Mouse (Mus musculus) kidney, embryonic 15.5 days (tissue): ENCODE measurements around the gene Rpl3. TPM values are rescaled to one million over a fixed set of nuclear protein-coding genes. Genes with fewer than 3 reads are reported as not detected.
"Not testable (repeated sequence)": the region's sequence is repeated elsewhere in the genome, so short reads cannot be mapped to it uniquely, and the experiment has no call there.

ENCODE experiments used
- ATAC-seq: fragments of 200-750 bp; cut with Nextera tagmentation; replicated peaks from 2 replicates; pipeline ENCODE4 v1.8.0; 2017; ENCODE audit warnings: moderate TSS enrichment; ENCODE audit not compliant: low FRiP score
- H3K27ac ChIP-seq: fragments of 300-500 bp; sonication (generic); 2 replicates; pipeline ENCODE4 v1.5.1; 2015; ENCODE audit warnings: mild to moderate bottlenecking, inconsistent platforms
- H3K27me3 ChIP-seq: fragments of 300-500 bp; sonication (generic); 2 replicates; pipeline ENCODE4 v1.6.1; 2015; ENCODE audit warnings: inconsistent platforms
- H3K36me3 ChIP-seq: fragments of 300-500 bp; sonication (generic); 2 replicates; pipeline ENCODE4 v1.6.1; 2015; ENCODE audit warnings: inconsistent platforms
- H3K4me1 ChIP-seq: fragments of 300-500 bp; sonication (generic); 2 replicates; pipeline ENCODE4 v1.6.1; 2015; ENCODE audit warnings: inconsistent platforms
- H3K4me2 ChIP-seq: fragments of 300-500 bp; sonication (generic); 2 replicates; pipeline ENCODE4 v1.6.1; 2015; ENCODE audit warnings: moderate library complexity, mild to moderate bottlenecking, inconsistent platforms
- H3K4me3 ChIP-seq: fragments of 300-500 bp; sonication (generic); replicated peaks from 2 replicates; pipeline ENCODE4 v1.5.1; 2015; ENCODE audit warnings: mild to moderate bottlenecking, inconsistent platforms
- H3K9ac ChIP-seq: fragments of 300-500 bp; sonication (generic); 2 replicates; pipeline ENCODE4 v1.6.1; 2015; ENCODE audit warnings: mild to moderate bottlenecking, inconsistent platforms
- H3K9me3 ChIP-seq: fragments of 300-500 bp; sonication (generic); replicated peaks from 2 replicates; pipeline ENCODE4 v1.6.1; 2016; ENCODE audit warnings: inconsistent platforms
- WGBS: fragments of 180-500 bp; shearing (Covaris S2); methylation state at CpG from one replicate; pipeline ENCODE4 v1.1.7; 2015; ENCODE audit warnings: mixed read lengths; 5-methylcytosine and 5-hydroxymethylcytosine counted together
- polyA plus RNA-seq: library from polyadenylated mRNA; unstranded; fragments of >200 nt; fragmentation: Nextera tagmentation; extraction: Ambion mirVana; gene quantifications from 2 replicates; pipeline ENCODE4 v1.2.1, GENCODE M21; 2015

The Rpl3 gene
- polyA plus RNA-seq, 1 experiment from 2014 or later: 1,115 TPM

DNA sequence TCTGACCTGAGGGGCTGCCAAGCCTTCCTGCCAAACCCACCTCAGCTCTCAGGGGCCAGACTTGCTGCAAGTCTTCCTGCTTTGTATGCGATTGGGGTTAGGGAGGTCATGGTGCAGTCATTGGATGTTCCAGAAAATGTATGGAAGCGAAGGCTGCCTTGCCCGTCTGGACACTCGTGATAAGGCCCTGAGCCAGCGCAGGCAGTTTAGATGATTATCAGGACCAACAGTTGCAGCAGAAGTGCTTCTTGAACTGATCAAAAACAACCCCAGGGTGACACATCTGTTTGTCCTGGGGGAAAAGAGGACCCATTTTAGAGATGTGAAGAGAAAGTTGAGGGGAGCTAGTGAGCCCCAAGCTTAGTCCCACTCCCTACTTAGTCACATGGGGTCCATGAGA is 39.0 kb upstream of the Rpl3 start:
- ATAC-seq: no peak
- no peak overlapping the region for H3K27ac ChIP-seq
- no peaks in the 10 kb centered on the region for H3K36me3 ChIP-seq
- no peak overlapping the region for H3K4me2 ChIP-seq
- H3K27me3 ChIP-seq: no peaks in the 10 kb centered on the region
- H3K4me3 ChIP-seq: no peak overlapping the region
- peaks cover 20% of the 10 kb centered on the region for H3K4me1 ChIP-seq
- no peak overlapping the region for H3K9ac ChIP-seq
- H3K9me3 ChIP-seq: no peaks in the 10 kb centered on the region
- WGBS: 73% methylated on average over 5 of the region's 5 CpGs

DNA sequence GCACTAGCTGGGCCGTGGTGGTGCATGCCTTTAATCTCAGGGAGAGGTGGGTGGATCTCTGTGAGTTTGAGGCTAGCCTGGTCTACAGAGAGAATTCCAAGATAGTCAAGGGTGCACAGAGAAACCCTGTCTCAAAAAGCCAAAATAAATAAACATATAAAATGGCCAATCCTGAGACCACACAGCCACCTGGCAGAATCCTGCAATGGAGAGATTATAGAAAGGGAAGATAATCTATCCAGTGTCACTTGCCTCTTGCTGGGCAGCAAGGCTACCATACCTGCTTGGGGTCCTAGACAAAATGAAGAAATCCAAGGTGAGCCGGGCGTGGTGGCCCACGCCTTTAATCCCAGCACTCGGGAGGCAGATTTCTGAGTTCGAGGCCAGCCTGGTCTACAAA is 38.3 kb upstream of the Rpl3 start:
- no peaks in the 10 kb centered on the region for H3K27me3 ChIP-seq
- no peak overlapping the region for H3K4me2 ChIP-seq
- 94% methylated on average over 6 of the region's 6 CpGs for WGBS
- H3K4me1 ChIP-seq: peaks cover 27% of the 10 kb centered on the region
- ATAC-seq: no peak
- H3K27ac ChIP-seq: no peak overlapping the region
- no peaks in the 10 kb centered on the region for H3K36me3 ChIP-seq
- no peaks in the 10 kb centered on the region for H3K9me3 ChIP-seq
- H3K9ac ChIP-seq: no peak overlapping the region
- H3K4me3 ChIP-seq: no peak overlapping the region

- H3K36me3 ChIP-seq: no peaks in the 10 kb centered on the region
- H3K9me3 ChIP-seq: no peaks in the 10 kb centered on the region
- 57% methylated on average over 1 of the region's 1 CpGs for WGBS
- ATAC-seq: no peak
- peaks cover 13% of the 10 kb centered on the region for H3K4me1 ChIP-seq
- no peaks in the 10 kb centered on the region for H3K27me3 ChIP-seq
- H3K27ac ChIP-seq: no peak overlapping the region
- H3K9ac ChIP-seq: no peak overlapping the region
- H3K4me2 ChIP-seq: no peak overlapping the region
- no peak overlapping the region for H3K4me3 ChIP-seq
Observed at GRCm38 (mm10) chr15:80127191-80127590, 35.5 kb upstream of the Rpl3 start.

- Histone ChIP-seq H3K27ac (peak overlapping the region; percentile 33), H3K9ac (no peak overlapping the region), H3K4me1 (peaks cover 13% of the 10 kb centered on the region), H3K27me3 (no peaks in the 10 kb centered on the region), H3K4me3 (no peak overlapping the region), H3K9me3 (no peaks in the 10 kb centered on the region), H3K4me2 (no peak overlapping the region), H3K36me3 (no peaks in the 10 kb centered on the region)
- WGBS: 79% methylated on average over 4 of the region's 4 CpGs
- ATAC-seq: no peak
Observed at GRCm38 (mm10) chr15:80124651-80125050, 33.0 kb upstream of the Rpl3 start.

DNA sequence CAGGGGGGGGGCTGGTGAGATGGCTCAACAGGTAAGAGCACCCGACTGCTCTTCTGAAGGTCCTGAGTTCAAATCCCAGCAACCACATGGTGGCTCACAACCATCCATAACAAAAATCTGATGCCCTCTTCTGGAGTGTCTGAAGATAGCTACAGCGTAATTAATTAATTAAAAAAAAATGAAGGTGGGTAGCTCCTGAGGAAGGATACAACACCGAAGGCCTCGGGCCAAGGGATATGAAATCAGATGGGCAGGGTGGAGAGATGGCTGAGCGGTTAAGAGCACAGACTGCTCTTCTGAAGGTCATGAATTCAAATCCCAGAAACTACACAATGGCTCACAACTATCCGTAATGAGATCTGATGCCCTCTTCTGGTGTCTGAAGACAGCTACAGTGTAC is 30.8 kb upstream of the Rpl3 start:
- not testable (repeated sequence) for H3K27ac ChIP-seq, H3K36me3 ChIP-seq, H3K4me3 ChIP-seq, H3K27me3 ChIP-seq, ATAC-seq, H3K9me3 ChIP-seq, H3K9ac ChIP-seq, H3K4me2 ChIP-seq
- WGBS: 90% methylated on average over 6 of the region's 6 CpGs
- H3K4me1 ChIP-seq: peaks cover 13% of the 10 kb centered on the region

DNA sequence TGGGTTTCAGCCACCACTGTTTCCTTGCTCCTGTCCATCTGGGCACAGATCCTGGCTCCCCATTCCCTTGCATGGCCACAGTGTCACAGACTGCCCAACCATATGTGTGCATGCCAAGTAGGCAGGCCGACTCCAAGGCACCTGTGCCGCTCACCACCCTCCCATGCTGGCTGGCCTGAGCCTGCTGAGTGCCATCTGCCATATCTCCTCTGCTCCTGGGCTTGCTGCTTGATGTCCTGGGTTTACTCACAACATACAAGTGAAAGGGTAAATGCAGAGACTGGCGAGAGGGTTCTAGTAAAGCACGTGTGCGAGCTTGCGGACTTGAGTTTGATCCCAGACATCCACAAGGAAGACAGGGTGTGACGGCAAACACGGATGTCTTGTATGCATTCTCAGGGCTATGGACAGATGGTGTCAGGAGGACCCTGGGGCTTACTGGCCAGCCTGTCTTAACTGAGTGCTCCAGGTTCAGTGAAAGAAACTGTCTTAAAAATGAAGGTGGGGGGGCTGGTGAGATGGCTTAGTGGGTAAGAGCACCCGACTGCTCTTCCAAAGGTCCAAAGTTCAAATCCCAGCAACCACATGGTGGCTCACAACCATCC is 30.2 kb upstream of the Rpl3 start:
- H3K4me1 ChIP-seq: peaks cover 16% of the 10 kb centered on the region
- H3K4me3 ChIP-seq: no peak overlapping the region
- ATAC-seq: no peak
- no peak overlapping the region for H3K27ac ChIP-seq
- H3K36me3 ChIP-seq: no peaks in the 10 kb centered on the region
- no peak overlapping the region for H3K4me2 ChIP-seq
- no peaks in the 10 kb centered on the region for H3K9me3 ChIP-seq
- H3K27me3 ChIP-seq: no peaks in the 10 kb centered on the region
- no peak overlapping the region for H3K9ac ChIP-seq
- 95% methylated on average over 9 of the region's 9 CpGs for WGBS

DNA sequence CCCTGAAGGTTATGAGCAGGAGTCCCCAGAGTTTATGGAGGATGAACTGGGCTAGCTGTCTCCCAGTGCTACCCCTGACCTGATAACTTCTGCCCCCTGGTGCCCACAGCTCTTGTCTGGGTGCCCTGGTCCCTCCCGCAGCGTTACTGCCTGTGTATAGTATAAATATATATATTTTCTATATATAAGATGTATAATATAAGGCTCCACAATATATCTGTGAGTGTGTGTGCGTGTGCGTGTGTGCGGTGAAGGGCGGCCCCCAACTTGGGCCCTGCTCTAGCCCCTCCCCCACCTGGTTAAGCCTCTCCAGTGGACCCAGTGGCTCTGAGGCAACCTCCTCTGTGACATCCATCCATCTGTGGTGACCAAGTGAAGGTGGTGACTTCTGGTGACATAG is 27.4 kb upstream of the Rpl3 start:
- no peak for ATAC-seq
- Histone ChIP-seq H3K4me2 (no peak overlapping the region), H3K27ac (no peak overlapping the region), H3K9me3 (no peaks in the 10 kb centered on the region), H3K4me1 (peaks cover 6% of the 10 kb centered on the region; the same call in 1 of the 2 replicates), H3K9ac (no peak overlapping the region), H3K27me3 (no peaks in the 10 kb centered on the region), H3K4me3 (no peak overlapping the region), H3K36me3 (no peaks in the 10 kb centered on the region)
- WGBS: 88% methylated on average over 6 of the region's 6 CpGs

GRCm38 (mm10) chr15:80117154-80117553 is 25.5 kb upstream of the Rpl3 start:
- no peak overlapping the region for H3K9ac ChIP-seq
- H3K4me1 ChIP-seq: peaks cover 6% of the 10 kb centered on the region; the same call in 1 of the 2 replicates
- H3K27ac ChIP-seq: no peak overlapping the region
- no peaks in the 10 kb centered on the region for H3K36me3 ChIP-seq
- no peak overlapping the region for H3K4me3 ChIP-seq
- no peak for ATAC-seq
- H3K9me3 ChIP-seq: no peaks in the 10 kb centered on the region
- no peak overlapping the region for H3K4me2 ChIP-seq
- 74% methylated on average over 8 of the region's 8 CpGs for WGBS
- no peaks in the 10 kb centered on the region for H3K27me3 ChIP-seq

GRCm38 (mm10) chr15:80115866-80116794 is 24.5 kb upstream of the Rpl3 start:
- H3K27me3 ChIP-seq: no peaks in the 10 kb centered on the region
- peak overlapping the region; percentile 25; the same call in 1 of the 2 replicates for H3K4me2 ChIP-seq
- 77% methylated on average over 13 of the region's 13 CpGs for WGBS
- no peaks in the 10 kb centered on the region for H3K9me3 ChIP-seq
- no peak overlapping the region for H3K4me3 ChIP-seq
- H3K4me1 ChIP-seq: peaks cover 6% of the 10 kb centered on the region; the same call in 1 of the 2 replicates
- H3K9ac ChIP-seq: no peak overlapping the region
- no peak overlapping the region for H3K27ac ChIP-seq
- 0 out of 2 replicates have a peak, but pooled peaks have one; percentile 27 for ATAC-seq
- H3K36me3 ChIP-seq: no peaks in the 10 kb centered on the region

DNA sequence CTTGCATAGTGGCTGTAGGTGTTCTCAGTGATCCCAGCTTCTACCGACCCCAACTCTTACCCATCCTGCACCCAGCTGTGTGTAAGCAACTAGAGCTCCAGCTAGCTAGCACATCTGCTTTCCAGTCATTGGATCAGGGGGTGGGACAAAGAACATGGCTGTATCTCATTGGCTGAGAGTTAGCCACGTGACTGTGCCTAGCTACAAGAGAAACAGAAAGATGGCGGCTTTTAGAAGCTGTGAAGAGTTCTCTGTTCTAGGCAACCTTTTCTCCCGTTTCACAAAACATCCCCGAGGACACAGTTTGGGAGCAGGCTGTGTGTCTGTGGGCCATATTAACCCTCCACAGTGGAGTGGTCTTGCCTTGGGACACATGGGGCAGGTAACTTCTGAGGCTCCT is 23.6 kb upstream of the Rpl3 start:
- Histone ChIP-seq H3K36me3 (no peaks in the 10 kb centered on the region), H3K4me1 (peaks cover 6% of the 10 kb centered on the region; the same call in 1 of the 2 replicates), H3K4me2 (peak overlapping the region; percentile 25; the same call in 1 of the 2 replicates), H3K27ac (no peak overlapping the region), H3K27me3 (no peaks in the 10 kb centered on the region), H3K9ac (no peak overlapping the region), H3K9me3 (no peaks in the 10 kb centered on the region), H3K4me3 (no peak overlapping the region)
- 67% methylated on average over 5 of the region's 5 CpGs for WGBS
- ATAC-seq: no peak

GRCm38 (mm10) chr15:80114414-80114813 is 22.7 kb upstream of the Rpl3 start:
- Histone ChIP-seq H3K4me1 (peaks cover 6% of the 10 kb centered on the region; the same call in 1 of the 2 replicates), H3K36me3 (no peaks in the 10 kb centered on the region), H3K4me2 (no peak overlapping the region), H3K9ac (no peak overlapping the region), H3K9me3 (no peaks in the 10 kb centered on the region), H3K4me3 (no peak overlapping the region), H3K27me3 (no peaks in the 10 kb centered on the region), H3K27ac (no peak overlapping the region)
- 86% methylated on average over 7 of the region's 7 CpGs for WGBS
- no peak for ATAC-seq

- Histone ChIP-seq H3K4me1 (peaks cover 6% of the 10 kb centered on the region; the same call in 1 of the 2 replicates), H3K4me3 (no peak overlapping the region), H3K27ac (no peak overlapping the region), H3K9me3 (no peaks in the 10 kb centered on the region), H3K27me3 (no peaks in the 10 kb centered on the region), H3K9ac (no peak overlapping the region), H3K36me3 (no peaks in the 10 kb centered on the region), H3K4me2 (no peak overlapping the region)
- no peak for ATAC-seq
- WGBS: 61% methylated on average over 2 of the region's 2 CpGs
Observed at GRCm38 (mm10) chr15:80112499-80112898, 20.8 kb upstream of the Rpl3 start.
